Mouse (Mus musculus) midbrain, embryonic 13.5 days (tissue): ENCODE data around the gene Hist2h3c1. TPM values are rescaled to one million over a fixed set of nuclear protein-coding genes. Genes with fewer than 3 reads are reported as not detected.
"Not testable (repeated sequence)": the region's sequence is repeated elsewhere in the genome, so short reads cannot be mapped to it uniquely, and the experiment has no call there.

Source experiments
- ATAC-seq: fragments of 200-750 bp; cut with Nextera tagmentation; 2 replicates; pipeline ENCODE4 v1.8.0; 2017; ENCODE audit warnings: mild to moderate bottlenecking, moderate TSS enrichment, moderate library complexity
- H3K27ac ChIP-seq: fragments of 300-500 bp; sonication (generic); 2 replicates; pipeline ENCODE4 v1.5.1; 2015; ENCODE audit warnings: inconsistent platforms, mild to moderate bottlenecking, moderate library complexity
- H3K27me3 ChIP-seq: fragments of 300-500 bp; sonication (generic); 2 replicates; pipeline ENCODE4 v1.6.1; 2015; ENCODE audit warnings: mild to moderate bottlenecking, inconsistent platforms
- H3K36me3 ChIP-seq: fragments of 300-500 bp; sonication (generic); 2 replicates; pipeline ENCODE4 v1.6.1; 2015; ENCODE audit warnings: mild to moderate bottlenecking, inconsistent platforms
- H3K4me1 ChIP-seq: fragments of 300-500 bp; sonication (generic); replicated peaks from 2 replicates; pipeline ENCODE4 v1.6.1; 2015; ENCODE audit warnings: inconsistent platforms
- H3K4me2 ChIP-seq: fragments of 300-500 bp; sonication (generic); replicated peaks from 2 replicates; pipeline ENCODE4 v1.6.1; 2015; ENCODE audit warnings: moderate library complexity, mild to moderate bottlenecking, inconsistent platforms
- H3K4me3 ChIP-seq: fragments of 300-500 bp; sonication (generic); replicated peaks from 2 replicates; pipeline ENCODE4 v1.5.1; 2015; ENCODE audit warnings: mild to moderate bottlenecking, inconsistent platforms
- H3K9ac ChIP-seq: fragments of 300-500 bp; sonication (generic); replicated peaks from 2 replicates; pipeline ENCODE4 v1.6.1; 2015; ENCODE audit warnings: mild to moderate bottlenecking, inconsistent platforms
- H3K9me3 ChIP-seq: fragments of 300-500 bp; sonication (generic); 2 replicates; pipeline ENCODE4 v1.6.1; 2016; ENCODE audit warnings: mild to moderate bottlenecking, inconsistent platforms
- WGBS: fragments of 180-500 bp; shearing (Covaris S2); methylation state at CpG from one replicate; pipeline ENCODE4 v1.1.7; 2015; 5-methylcytosine and 5-hydroxymethylcytosine counted together
- polyA plus RNA-seq: library from polyadenylated mRNA; unstranded; fragments of >200 nt; fragmentation: Nextera tagmentation; extraction: Ambion mirVana; gene quantifications from 2 replicates; pipeline ENCODE4 v1.2.1, GENCODE M21; 2015

Gene Hist2h3c1
- polyA plus RNA-seq, 1 experiment from 2014 or later = 0.34 TPM

DNA sequence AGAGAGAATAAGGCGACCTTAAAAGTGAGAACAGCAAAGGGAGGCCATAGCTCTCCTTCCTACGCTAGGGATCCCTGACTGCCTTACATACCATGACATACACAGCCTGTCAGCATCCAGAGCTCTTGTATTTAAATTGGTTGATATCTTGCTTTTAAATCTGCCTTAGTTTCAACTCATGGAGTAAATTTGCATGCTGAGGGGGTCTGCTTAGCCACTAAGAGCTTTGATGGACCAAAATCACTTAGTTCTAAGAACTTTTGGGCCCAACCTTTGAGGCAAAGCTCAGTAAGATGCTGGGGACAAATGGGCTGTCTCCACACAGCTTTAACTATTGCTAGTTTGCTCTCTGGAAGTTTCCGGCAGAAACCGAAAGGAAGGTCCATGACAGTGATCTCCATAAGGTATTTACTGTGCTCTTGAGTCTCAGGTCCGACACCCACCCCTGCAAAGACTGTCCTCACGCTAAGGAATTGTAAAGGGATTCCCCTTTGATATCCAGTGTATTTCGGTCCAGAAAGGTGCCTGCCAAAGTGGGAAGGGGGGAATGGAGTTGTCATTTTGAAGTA, 9.1 kb upstream of the Hist2h3c1 start:
- Histone ChIP-seq H3K9ac (peak overlapping the region; percentile 54), H3K27me3 (no peaks in the 10 kb centered on the region), H3K9me3 (no peaks in the 10 kb centered on the region), H3K4me2 (peak overlapping the region; percentile 57), H3K4me3 (peak overlapping the region; percentile 40), H3K36me3 (no peaks in the 10 kb centered on the region), H3K27ac (no peak overlapping the region), H3K4me1 (peaks cover 24% of the 10 kb centered on the region)
- no peak for ATAC-seq
- WGBS = 25% methylated on average over 7 of the region's 7 CpGs

DNA sequence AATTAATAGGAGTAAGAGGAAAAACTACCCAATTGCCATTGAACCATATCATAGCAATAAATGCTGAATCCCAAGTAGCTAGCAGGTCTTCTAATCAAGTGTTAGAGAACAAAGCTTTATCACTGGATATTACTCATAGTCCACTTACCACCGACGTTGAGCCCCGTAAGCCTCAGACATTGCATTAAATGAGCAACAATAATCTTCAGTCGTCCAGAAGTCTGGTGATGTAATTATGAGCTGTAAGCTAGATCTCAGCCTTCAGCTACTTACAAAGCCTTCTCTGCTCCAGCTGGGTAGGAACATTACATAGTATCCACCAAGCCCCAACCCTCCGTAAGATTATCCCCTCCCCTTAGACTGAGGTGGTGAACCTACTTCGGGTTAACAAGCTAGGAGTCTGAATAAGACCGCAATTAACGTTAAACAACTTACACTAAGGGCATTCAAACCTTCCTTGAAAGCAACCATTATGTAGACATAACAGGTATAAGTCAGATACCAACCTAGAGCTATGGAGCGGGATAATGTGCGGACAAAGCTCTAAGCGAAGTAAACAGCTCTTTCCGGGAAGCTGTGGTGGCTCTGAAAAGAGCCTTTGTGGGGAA, 8.5 kb upstream of the Hist2h3c1 start:
- H3K27ac ChIP-seq = no peak overlapping the region; the same call in 1 of the 2 replicates
- ATAC-seq = no peak

DNA sequence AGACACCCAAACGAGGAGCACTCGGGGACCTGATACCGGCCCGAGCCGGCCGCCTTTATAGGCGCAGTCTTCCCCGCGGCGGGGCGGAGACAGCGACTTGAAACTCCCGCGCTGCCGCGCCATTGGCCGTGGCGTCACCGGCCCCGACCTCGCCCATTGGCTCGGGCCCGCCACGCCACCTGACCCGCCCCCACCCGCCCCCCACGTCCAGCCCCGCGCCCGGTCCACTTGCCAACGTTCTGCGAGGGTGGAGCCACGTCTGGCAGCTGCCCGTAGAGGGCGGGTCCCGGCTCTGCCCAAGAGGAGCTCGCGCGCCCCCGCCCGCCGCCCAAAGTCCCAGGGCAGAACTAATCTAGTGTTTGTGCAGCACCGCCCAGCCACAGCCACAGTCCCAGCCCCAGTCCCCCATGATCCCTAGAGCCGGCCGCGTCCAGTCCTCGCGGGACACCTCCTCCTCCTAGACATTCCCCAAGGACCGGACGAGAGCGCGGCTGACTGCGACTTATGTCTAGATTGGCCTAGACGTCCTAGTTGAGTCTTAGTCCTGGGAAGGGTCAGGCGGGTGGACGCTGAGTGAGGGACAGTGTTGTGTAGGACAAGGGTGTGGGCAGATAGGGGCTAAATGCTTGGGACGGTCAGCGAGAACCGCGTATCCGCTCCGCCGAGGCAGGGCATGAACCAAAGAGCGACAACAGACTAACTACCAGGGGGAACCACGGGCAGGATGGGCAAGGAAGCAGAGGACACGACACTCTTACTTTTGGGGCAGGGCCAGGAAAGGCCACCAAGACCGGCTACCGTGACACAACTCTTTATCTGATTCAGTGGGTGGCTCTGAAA, 7.3 kb upstream of the Hist2h3c1 start, which contains the start of gene Hist2h3c2:
Gene Hist2h3c2 (minus strand): TSS at position 174 of the 840 bp plus-strand sequence.
- H3K27ac ChIP-seq = peak within 1 kb of the TSS; percentile 80
- WGBS = under 1% methylated on average over 24 of the region's 68 CpGs
- peak; percentile 94 for ATAC-seq

More for the DNA sequence above, 8.5 kb upstream of the Hist2h3c1 start:
- Histone ChIP-seq H3K4me2 (peak overlapping the region; percentile 57), H3K36me3 (no peaks in the 10 kb centered on the region), H3K4me3 (peak overlapping the region; percentile 40), H3K27me3 (no peaks in the 10 kb centered on the region), H3K4me1 (peaks cover 24% of the 10 kb centered on the region), H3K9ac (peak overlapping the region; percentile 54), H3K9me3 (no peaks in the 10 kb centered on the region)
- under 1% methylated on average over 12 of the region's 12 CpGs for WGBS

DNA sequence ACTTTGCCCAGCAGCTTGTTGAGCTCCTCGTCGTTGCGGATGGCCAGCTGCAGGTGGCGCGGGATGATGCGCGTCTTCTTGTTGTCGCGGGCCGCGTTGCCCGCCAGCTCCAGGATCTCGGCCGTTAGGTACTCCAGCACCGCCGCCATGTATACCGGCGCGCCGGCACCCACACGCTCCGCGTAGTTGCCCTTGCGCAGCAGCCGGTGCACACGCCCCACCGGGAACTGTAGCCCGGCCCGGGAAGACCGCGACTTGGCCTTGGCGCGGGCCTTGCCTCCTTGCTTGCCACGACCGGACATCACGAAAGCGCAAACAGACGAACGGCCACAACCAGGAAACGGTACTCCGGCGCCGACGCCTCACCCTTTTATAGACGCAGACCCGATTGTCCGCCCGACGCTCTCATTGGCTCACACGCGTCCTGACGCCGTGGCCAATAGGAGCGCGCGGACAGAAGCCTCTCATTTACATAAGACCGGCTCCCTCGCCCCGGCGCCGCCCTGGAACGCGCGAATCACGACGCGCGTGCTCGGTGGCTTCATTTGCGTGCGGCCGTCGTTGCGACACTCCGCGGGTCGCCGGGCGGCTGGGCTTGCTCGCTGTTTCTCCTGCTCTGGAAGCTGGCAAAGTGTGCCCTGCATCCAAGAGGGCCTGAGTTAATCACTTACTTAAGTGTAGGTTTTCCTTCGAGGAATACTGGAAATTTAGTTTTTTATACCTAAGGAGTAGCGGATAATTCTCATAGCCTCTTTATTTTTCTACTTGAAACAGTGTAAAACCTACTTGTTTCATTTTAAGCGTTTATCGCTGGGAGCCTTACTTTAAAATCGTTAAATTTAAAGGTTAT, 6.3 kb upstream of the Hist2h3c1 start, which contains the start of gene Hist2h2aa2:
Gene Hist2h2aa2 (minus strand): TSS at position 328 of the 850 bp plus-strand sequence.
- peaks cover 35% of the 10 kb centered on the region for H3K4me1 ChIP-seq
- WGBS = 3% methylated on average over 40 of the region's 85 CpGs
- H3K9ac ChIP-seq = peak within 1 kb of the TSS; percentile 55
- not testable (repeated sequence) for H3K9me3 ChIP-seq, H3K27me3 ChIP-seq, H3K36me3 ChIP-seq
- H3K4me3 ChIP-seq = peak within 1 kb of the TSS; percentile 41
- peak within 1 kb of the TSS; percentile 83 for H3K27ac ChIP-seq
- peak within 1 kb of the TSS; percentile 46 for H3K4me2 ChIP-seq
- peak; percentile 83 for ATAC-seq

More for the DNA sequence above, 7.3 kb upstream of the Hist2h3c1 start, which contains the start of gene Hist2h3c2:
- H3K4me3 ChIP-seq = peak within 1 kb of the TSS; percentile 41
- peaks cover 27% of the 10 kb centered on the region for H3K4me1 ChIP-seq
- not testable (repeated sequence) for H3K36me3 ChIP-seq, H3K27me3 ChIP-seq, H3K9me3 ChIP-seq
- H3K9ac ChIP-seq = peak within 1 kb of the TSS; percentile 54
- peak within 1 kb of the TSS; percentile 57 for H3K4me2 ChIP-seq

DNA sequence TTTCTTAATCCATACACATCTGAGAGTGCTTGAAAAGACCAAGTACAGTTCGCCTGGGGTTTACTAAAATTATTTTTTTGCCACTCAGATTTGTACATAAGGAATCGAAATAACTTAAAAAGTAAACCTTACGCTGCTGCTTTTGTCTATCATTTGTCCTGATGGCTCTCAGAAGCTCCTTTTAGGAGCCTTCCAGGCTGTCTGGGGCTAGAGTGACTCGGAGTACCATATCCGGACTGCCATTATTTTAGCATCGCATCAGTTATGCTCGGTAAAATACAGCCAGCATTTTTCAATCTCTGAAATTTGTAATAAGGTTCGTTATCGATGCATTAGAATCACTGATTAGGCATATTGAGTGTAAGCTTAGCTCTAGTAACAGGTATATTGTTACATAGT, 5.7 kb upstream of the Hist2h3c1 start:
- H3K4me2 ChIP-seq = peak overlapping the region; percentile 44
- WGBS = 74% methylated on average over 9 of the region's 9 CpGs
- no peaks in the 10 kb centered on the region for H3K27me3 ChIP-seq

DNA sequence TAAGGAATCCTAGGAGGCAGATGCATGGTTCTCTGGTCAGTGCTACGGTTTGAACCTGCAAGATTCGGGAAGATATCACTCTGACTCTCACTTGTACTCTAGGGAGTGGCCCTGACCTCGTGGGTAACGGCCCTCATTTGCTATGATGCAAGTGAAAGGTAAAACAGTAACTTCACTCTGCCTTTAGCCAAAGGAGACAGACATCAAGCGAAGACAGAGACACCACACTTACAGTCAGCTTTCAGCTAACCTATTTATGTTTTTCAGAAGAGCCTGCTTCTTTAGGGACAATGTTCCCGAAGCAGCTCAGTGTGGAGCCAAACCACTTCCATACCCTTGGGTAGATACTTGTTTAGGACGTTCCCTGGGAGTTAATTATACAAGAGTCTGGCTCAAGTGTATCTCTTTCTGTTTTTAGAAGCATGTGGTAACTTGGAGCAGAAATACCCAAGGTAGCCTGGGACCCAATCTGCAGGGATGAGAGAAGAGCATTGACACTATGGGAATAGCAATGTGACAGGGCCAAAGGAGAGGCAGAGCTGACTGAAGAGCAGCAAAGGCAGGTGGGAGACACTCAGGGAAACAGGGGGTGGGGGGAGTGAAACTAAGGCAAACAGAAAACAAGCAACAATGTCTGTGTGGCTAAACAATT, 2.4 kb upstream of the Hist2h3c1 start:
- no peak for ATAC-seq
- no peaks in the 10 kb centered on the region for H3K36me3 ChIP-seq
- H3K4me2 ChIP-seq = peak overlapping the region; percentile 63
- H3K9me3 ChIP-seq = no peaks in the 10 kb centered on the region
- no peak overlapping the region for H3K9ac ChIP-seq
- H3K4me1 ChIP-seq = peaks cover 38% of the 10 kb centered on the region
- H3K4me3 ChIP-seq = peak overlapping the region; percentile 42; the same call in 1 of the 2 replicates
- no peaks in the 10 kb centered on the region for H3K27me3 ChIP-seq
- H3K27ac ChIP-seq = peak overlapping the region; percentile 94
- WGBS = 88% methylated on average over 7 of the region's 7 CpGs

More for the DNA sequence above, 5.7 kb upstream of the Hist2h3c1 start:
- H3K27ac ChIP-seq = peak overlapping the region; percentile 83
- H3K4me3 ChIP-seq = peak overlapping the region; percentile 22
- no peaks in the 10 kb centered on the region for H3K36me3 ChIP-seq
- H3K9ac ChIP-seq = peak overlapping the region; percentile 55
- no peak for ATAC-seq
- H3K4me1 ChIP-seq = peaks cover 35% of the 10 kb centered on the region
- H3K9me3 ChIP-seq = no peaks in the 10 kb centered on the region

DNA sequence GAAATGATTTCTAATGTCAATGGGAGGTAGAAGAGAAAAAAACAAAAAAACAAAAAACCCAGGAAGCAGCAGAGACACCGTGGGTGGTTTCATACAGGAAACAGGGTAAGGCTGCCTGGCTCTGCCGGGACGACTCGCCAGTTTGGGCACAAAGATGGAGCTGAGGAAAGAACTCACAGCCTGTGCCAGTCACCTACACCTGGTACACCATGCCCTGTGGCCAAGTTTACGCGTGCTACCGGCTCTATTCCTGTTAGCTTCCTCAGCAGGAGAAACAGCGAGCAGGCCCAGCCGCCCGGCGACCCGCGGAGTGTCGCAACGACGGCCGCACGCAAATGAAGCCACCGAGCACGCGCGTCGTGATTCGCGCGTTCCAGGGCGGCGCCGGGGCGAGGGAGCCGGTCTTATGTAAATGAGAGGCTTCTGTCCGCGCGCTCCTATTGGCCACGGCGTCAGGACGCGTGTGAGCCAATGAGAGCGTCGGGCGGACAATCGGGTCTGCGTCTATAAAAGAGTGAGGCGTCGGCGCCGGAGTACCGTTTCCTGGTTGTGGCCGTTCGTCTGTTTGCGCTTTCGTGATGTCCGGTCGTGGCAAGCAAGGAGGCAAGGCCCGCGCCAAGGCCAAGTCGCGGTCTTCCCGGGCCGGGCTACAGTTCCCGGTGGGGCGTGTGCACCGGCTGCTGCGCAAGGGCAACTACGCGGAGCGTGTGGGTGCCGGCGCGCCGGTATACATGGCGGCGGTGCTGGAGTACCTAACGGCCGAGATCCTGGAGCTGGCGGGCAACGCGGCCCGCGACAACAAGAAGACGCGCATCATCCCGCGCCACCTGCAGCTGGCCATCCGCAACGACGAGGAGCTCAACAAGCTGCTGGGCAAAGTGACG, 1.2 kb upstream of the Hist2h3c1 start, which contains the start of gene Hist2h2aa1:
Gene Hist2h2aa1 (plus strand): TSS at position 495 of the 884 bp plus-strand sequence.
- H3K4me2 ChIP-seq = peak within 1 kb of the TSS; percentile 63
- not testable (repeated sequence) for H3K27me3 ChIP-seq, H3K36me3 ChIP-seq, H3K9me3 ChIP-seq
- H3K4me3 ChIP-seq = peak within 1 kb of the TSS; percentile 42
- peaks cover 38% of the 10 kb centered on the region for H3K4me1 ChIP-seq
- H3K9ac ChIP-seq = peak within 1 kb of the TSS; percentile 68
- WGBS = 0% methylated on average over 28 of the region's 88 CpGs
- ATAC-seq = peak; percentile 87
- H3K27ac ChIP-seq = peak within 1 kb of the TSS; percentile 94

DNA sequence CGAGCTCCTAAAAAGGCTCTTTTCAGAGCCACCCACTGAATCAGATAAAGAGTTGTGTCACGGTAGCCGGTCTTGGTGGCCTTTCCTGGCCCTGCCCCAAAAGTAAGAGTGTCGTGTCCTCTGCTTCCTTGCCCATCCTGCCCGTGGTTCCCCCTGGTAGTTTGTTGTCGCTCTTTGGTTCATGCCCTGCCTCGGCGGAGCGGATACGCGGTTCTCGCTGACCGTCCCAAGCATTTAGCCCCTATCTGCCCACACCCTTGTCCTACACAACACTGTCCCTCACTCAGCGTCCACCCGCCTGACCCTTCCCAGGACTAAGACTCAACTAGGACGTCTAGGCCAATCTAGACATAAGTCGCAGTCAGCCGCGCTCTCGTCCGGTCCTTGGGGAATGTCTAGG, 467 bp upstream of the Hist2h3c1 start:
- Histone ChIP-seq H3K27ac (peak overlapping the region; percentile 68; the same call in 1 of the 2 replicates), H3K9ac (peak overlapping the region; percentile 59), H3K4me1 (peaks cover 33% of the 10 kb centered on the region), H3K4me3 (peak overlapping the region; percentile 39), H3K4me2 (peak overlapping the region; percentile 50)
- not testable (repeated sequence) for H3K27me3 ChIP-seq, ATAC-seq, H3K36me3 ChIP-seq, H3K9me3 ChIP-seq
- WGBS = 0% methylated on average over 10 of the region's 21 CpGs

DNA sequence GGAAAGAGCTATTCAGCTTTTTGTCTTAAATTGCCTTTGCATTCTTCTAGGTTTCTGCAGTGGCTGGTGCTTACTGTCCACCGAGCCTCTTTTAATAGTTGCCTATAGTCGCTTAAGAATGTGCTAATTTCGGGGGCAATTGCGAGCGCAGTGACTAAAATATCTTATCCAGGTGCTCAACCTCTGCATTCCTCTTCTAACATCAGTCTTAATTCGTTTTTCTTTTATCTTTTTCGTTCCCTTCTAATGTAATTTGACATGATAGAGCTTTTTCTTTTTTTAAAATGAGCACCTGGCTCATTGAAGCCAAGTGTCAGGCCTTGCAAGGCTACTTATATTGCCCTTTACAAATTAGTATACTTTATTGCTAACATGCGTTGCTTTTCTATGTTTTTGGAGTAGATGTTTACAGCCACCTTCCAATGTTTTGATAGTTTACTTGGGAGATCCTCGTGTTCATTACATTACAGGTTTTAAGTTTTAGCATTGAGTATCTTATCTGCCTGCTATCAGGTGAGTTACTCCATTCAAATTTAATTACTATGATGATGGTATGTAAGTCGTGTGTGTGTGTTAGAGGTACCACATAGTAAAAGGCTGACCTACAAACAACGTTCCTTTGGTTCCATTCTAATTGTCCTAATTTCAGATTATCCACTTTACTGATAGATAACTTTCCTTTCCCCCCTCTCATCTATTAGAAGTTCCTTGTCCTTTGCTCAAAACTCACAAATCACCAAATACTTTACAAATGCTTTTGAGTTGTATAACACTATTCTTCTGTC, 1.1 kb downstream of the Hist2h3c1 start:
- peak overlapping the region; percentile 54 for H3K4me2 ChIP-seq
- no peaks in the 10 kb centered on the region for H3K27me3 ChIP-seq
- H3K9me3 ChIP-seq = no peaks in the 10 kb centered on the region
- 0 out of 2 replicates have a peak overlapping the region, but pooled peaks have one; percentile 19 for H3K27ac ChIP-seq
- WGBS = 2% methylated on average over 11 of the region's 11 CpGs
- no peak for ATAC-seq
- peak overlapping the region; percentile 61 for H3K9ac ChIP-seq
- peak overlapping the region; percentile 38 for H3K4me3 ChIP-seq
- H3K36me3 ChIP-seq = no peaks in the 10 kb centered on the region
- peaks cover 32% of the 10 kb centered on the region for H3K4me1 ChIP-seq
